Mouse (Mus musculus) left cerebral cortex, postnatal 10 days (tissue): ENCODE measurements around the gene F2r. TPM values are rescaled to one million over a fixed set of nuclear protein-coding genes. Genes with fewer than 3 reads are reported as not detected.

Source experiments
- DNase-seq, 2 experiments: peaks; one replicate each; pipeline ENCODE4 v3.0.0; 2021 to 2022; ENCODE audit warnings: low spot score in 2 of 2, mixed read lengths in 1 of 2; ENCODE audit errors: extremely low spot score in 1 of 2
- intact Hi-C: fragments of 180-260 bp; cut with DNase I; formaldehyde crosslinking; loops from one replicate; pipeline ENCODE4 v1.15.1; 2025
- total RNA-seq, 2 experiments: library from RNA; stranded (reverse); gene quantifications; 2 replicates each; pipeline ENCODE4 v1.2.3; 2021

The F2r gene
- total RNA-seq, 2 experiments from 2014 or later = 9.8 to 10.7 TPM

GRCm38 (mm10) chr13:95563693-95564092, 54.6 kb downstream of the F2r start:
- intact Hi-C loops = loop anchor here (5.0 to 10.0 kb wide), 3 partner anchors 104 to 401 kb away; no protein-coding TSS in a partner anchor
- peak; percentile 51 to 77 for DNase-seq

GRCm38 (mm10) chr13:95563066-95563610, 55.1 kb downstream of the F2r start:
- DNase-seq = no peak
- intact Hi-C loops = loop anchor here (5.0 to 10.0 kb wide), 3 partner anchors 104 to 402 kb away; no protein-coding TSS in a partner anchor

- no peak for DNase-seq
- intact Hi-C loops = no loop called here
These were observed 61.0 kb downstream of the F2r start for GRCm38 (mm10) chr13:95557326-95557725.

- intact Hi-C loops = no loop called here
These were observed 64.3 kb downstream of the F2r start for GRCm38 (mm10) chr13:95553885-95554492.

More at GRCm38 (mm10) chr13:95553885-95554492, 64.3 kb downstream of the F2r start:
- DNase-seq = no peak

Other genes with a start within 250 kb of the F2r start
- 10 to 100 TPM; 39.0 to 39.9 TPM for gene Aggf1, start 243.1 kb downstream of the F2r start, total RNA-seq
- gene Crhbp, start 173.6 kb downstream of the F2r start, total RNA-seq = 10 to 100 TPM; 14.8 to 17.0 TPM
- gene S100z, start 139.8 kb downstream of the F2r start, total RNA-seq = not detected
- under 1 TPM; 0.13 to 0.20 TPM for gene F2rl1, start 93.3 kb downstream of the F2r start, total RNA-seq
- gene F2rl2, start 78.4 kb upstream of the F2r start, total RNA-seq = under 1 TPM; 0.17 to 0.55 TPM